21 mouse cellular contexts compared by ENCODE assay signal in genomic region chr5:143976726-143977431, GRCm38 (mm10). TPM values are rescaled to one million over a fixed set of nuclear protein-coding genes. Genes with fewer than 3 reads are reported as not detected.
DNase-seq lines count a peak whose midpoint lies in the region; ATAC-seq and TF ChIP-seq lines count a peak whose summit lies in the region.
"Had no signal": no experiment of that assay in that cellular context is flagged by ENCODE, and none has a peak within 500 bp of the region (broad histone marks: within the 10 kb centered on the region; RNA-seq: fewer than 3 reads in every experiment).

No protein-coding gene starts in this region.

- WGBS in stomach, embryonic 14.5 days, result 67% methylated on average over 16 of the region's 16 CpGs
- 65% methylated on average over 16 of the region's 16 CpGs for WGBS in stomach, postnatal 0 days
- 64% methylated on average over 16 of the region's 16 CpGs for WGBS in intestine, embryonic 15.5 days

- H3K4me2 ChIP-seq in stomach, embryonic 14.5 days (replicated peaks; ENCODE audit: low read depth, low read length), result no peak overlapping the region
- H3K4me2 ChIP-seq in stomach, postnatal 0 days (replicated peaks; ENCODE audit: low read depth), result no peak overlapping the region
- H3K4me2 ChIP-seq in intestine, embryonic 15.5 days (replicated peaks), result no peak overlapping the region
- H3K4me2 ChIP-seq: midbrain, embryonic 13.5 days had no signal

- H3K9me3 ChIP-seq in stomach, embryonic 14.5 days (ENCODE audit: control insufficient read depth, low read depth, low read length), result no peaks in the 10 kb centered on the region
- H3K9me3 ChIP-seq in stomach, postnatal 0 days (ENCODE audit: control insufficient read depth, low read length), result no peaks in the 10 kb centered on the region
- no peaks in the 10 kb centered on the region for H3K9me3 ChIP-seq in intestine, embryonic 15.5 days
- H3K9me3 ChIP-seq: midbrain, embryonic 13.5 days had no signal

- no peak for DNase-seq in stomach, postnatal 0 days (ENCODE audit: low spot score)
- DNase-seq in left cerebral cortex, postnatal 4 days, result no peak
- no peak for DNase-seq in gastrocnemius, postnatal 4 days (ENCODE audit: low spot score in 2 of 2)
- DNase-seq in adrenal gland, postnatal 36 days, result no peak
- no peak for DNase-seq in T-cell, adult 2 months (ENCODE audit: low spot score)
- DNase-seq: cerebellum, postnatal 10 days; heart, adult 18-20 months; heart, postnatal 36 days; kidney, adult 11 months; kidney, postnatal 36 days; thymus, adult 2 months had no signal

- TF ChIP-seq EP300 in stomach, postnatal 0 days (optimal IDR thresholded peaks at IDR 0.05), result no peak

- H3K9ac ChIP-seq in stomach, embryonic 14.5 days (replicated peaks; ENCODE audit: low read depth, low read length), result no peak overlapping the region
- no peak overlapping the region for H3K9ac ChIP-seq in stomach, postnatal 0 days (ENCODE audit: low read length)
- H3K9ac ChIP-seq in intestine, embryonic 15.5 days, result no peak overlapping the region
- H3K9ac ChIP-seq: midbrain, embryonic 13.5 days had no signal

- H3K4me1 ChIP-seq in stomach, embryonic 14.5 days (ENCODE audit: control insufficient read depth, insufficient read depth, low read length), result no peaks in the 10 kb centered on the region
- H3K4me1 ChIP-seq in stomach, postnatal 0 days (replicated peaks; ENCODE audit: control insufficient read depth, insufficient read depth), result no peaks in the 10 kb centered on the region
- 0 out of 2 replicates have a peak, but pooled peaks cover 3% of the 10 kb centered on the region for H3K4me1 ChIP-seq in intestine, embryonic 15.5 days (replicated peaks)

- TF ChIP-seq CTCF in stomach, postnatal 0 days (IDR thresholded peaks at IDR 0.05; ENCODE audit: low read depth), result no peak

- no peak overlapping the region for H3K4me3 ChIP-seq in stomach, embryonic 14.5 days (ENCODE audit: low read depth, low read length)
- H3K4me3 ChIP-seq in stomach, postnatal 0 days (ENCODE audit: low read depth, low read length), result no peak overlapping the region
- no peak overlapping the region for H3K4me3 ChIP-seq in intestine, embryonic 15.5 days (replicated peaks)
- H3K4me3 ChIP-seq: midbrain, embryonic 13.5 days had no signal

- no peak overlapping the region for H3K27ac ChIP-seq in stomach, embryonic 14.5 days (ENCODE audit: low read length)
- no peak overlapping the region for H3K27ac ChIP-seq in stomach, postnatal 0 days (replicated peaks)
- H3K27ac ChIP-seq in intestine, embryonic 15.5 days, result no peak overlapping the region
- H3K27ac ChIP-seq: midbrain, embryonic 13.5 days had no signal

- peak; percentile 51; the same call in 1 of the 2 replicates for ATAC-seq in stomach, embryonic 14.5 days (ENCODE audit: insufficient number of reproducible peaks, insufficient read depth, low FRiP score, low read depth)
- ATAC-seq in stomach, postnatal 0 days (ENCODE audit: low FRiP score, low TSS enrichment), result no peak
- ATAC-seq in intestine, embryonic 15.5 days, result peak; percentile 31; the same call in 1 of the 2 replicates
- ATAC-seq in megakaryocyte, adult 5-6 weeks (ENCODE audit: poor library complexity, severe bottlenecking), result 0 out of 2 replicates have a peak, but pooled peaks have one; percentile 18
- ATAC-seq: lung, postnatal 0 days; midbrain, embryonic 13.5 days; Patski had no signal

- no peaks in the 10 kb centered on the region for H3K27me3 ChIP-seq in stomach, embryonic 14.5 days (ENCODE audit: control insufficient read depth, insufficient read depth, low read length)
- no peaks in the 10 kb centered on the region for H3K27me3 ChIP-seq in stomach, postnatal 0 days (ENCODE audit: control insufficient read depth, insufficient read depth, low read length)
- H3K27me3 ChIP-seq in intestine, embryonic 15.5 days (replicated peaks), result no peaks in the 10 kb centered on the region
- H3K27me3 ChIP-seq: midbrain, embryonic 13.5 days; Patski had no signal

- intact Hi-C loops in left cerebral cortex, postnatal 4 days (cut with DNase I), result no loop called here

- no peaks in the 10 kb centered on the region for H3K36me3 ChIP-seq in stomach, embryonic 14.5 days (ENCODE audit: control insufficient read depth, insufficient read depth, low read length)
- H3K36me3 ChIP-seq in stomach, postnatal 0 days (ENCODE audit: control insufficient read depth, insufficient read depth, low read length), result no peaks in the 10 kb centered on the region
- no peaks in the 10 kb centered on the region for H3K36me3 ChIP-seq in intestine, embryonic 15.5 days
- H3K36me3 ChIP-seq: midbrain, embryonic 13.5 days had no signal

RNA-seq across cellular contexts. Expression of gene Ccz1, which starts 37.8 kb away (rescaled TPM):
- 78.0 and 80.7 TPM in 2 replicates for polyA plus RNA-seq in stomach, embryonic 14.5 days (2014; fragmentation: Nextera tagmentation; extraction: Ambion mirVana)
- polyA plus RNA-seq in stomach, postnatal 0 days (2015; fragmentation: Nextera tagmentation; extraction: Ambion mirVana), result 57.1 and 59.6 TPM in 2 replicates
- 69.0 and 75.7 TPM in 2 replicates for polyA plus RNA-seq in intestine, embryonic 15.5 days (2015; fragmentation: Nextera tagmentation; extraction: Ambion mirVana)
- total RNA-seq in megakaryocyte, adult 5-6 weeks (2015), result 79.6 and 85.3 TPM in 2 replicates
- 98.3 and 103 TPM in 2 replicates for total RNA-seq in megakaryocyte, adult 5-6 weeks (2017)
- total RNA-seq in left cerebral cortex, postnatal 4 days (2021), result 10 to 100 TPM; 60.2 to 67.6 TPM
- total RNA-seq in gastrocnemius, postnatal 4 days (2021), result 10 to 100 TPM; 40.8 to 43.7 TPM
- 10 to 100 TPM; 54.1 to 62.9 TPM for total RNA-seq in adrenal gland, postnatal 36 days (2021)

RNA-seq across cellular contexts. Expression of gene Rsph10b, which starts 44.0 kb away (rescaled TPM):
- 0.60 and 1.4 TPM in 2 replicates for polyA plus RNA-seq in stomach, embryonic 14.5 days (2014; fragmentation: Nextera tagmentation; extraction: Ambion mirVana)
- polyA plus RNA-seq in stomach, postnatal 0 days (2015; fragmentation: Nextera tagmentation; extraction: Ambion mirVana), result 0.19 and 0.27 TPM in 2 replicates
- 0.20 and 0.39 TPM in 2 replicates for polyA plus RNA-seq in intestine, embryonic 15.5 days (2015; fragmentation: Nextera tagmentation; extraction: Ambion mirVana)
- 0.46 TPM in 1 of 2 replicates, not detected in the other for total RNA-seq in megakaryocyte, adult 5-6 weeks (2015)
- total RNA-seq in megakaryocyte, adult 5-6 weeks (2017), result 0.33 TPM in 1 of 2 replicates, not detected in the other
- 1 to 10 TPM; 4.7 to 6.0 TPM for total RNA-seq in left cerebral cortex, postnatal 4 days (2021)
- total RNA-seq in gastrocnemius, postnatal 4 days (2021), result 1 to 10 TPM; 2.5 to 2.7 TPM
- 1 to 10 TPM; 1.8 to 8.8 TPM for total RNA-seq in adrenal gland, postnatal 36 days (2021)

RNA-seq across cellular contexts. Expression of gene Gm42421, which starts 48.9 kb away (rescaled TPM):
- polyA plus RNA-seq in stomach, embryonic 14.5 days (2014; fragmentation: Nextera tagmentation; extraction: Ambion mirVana), result 0.65 TPM in 1 of 2 replicates, not detected in the other
- 0.28 TPM in 1 of 2 replicates, not detected in the other for polyA plus RNA-seq in stomach, postnatal 0 days (2015; fragmentation: Nextera tagmentation; extraction: Ambion mirVana)
- polyA plus RNA-seq in intestine, embryonic 15.5 days (2015; fragmentation: Nextera tagmentation; extraction: Ambion mirVana), result 0.68 TPM in 1 of 2 replicates, not detected in the other
- total RNA-seq in megakaryocyte, adult 5-6 weeks (2015), result not detected in 2 replicates
- 0.84 TPM in 1 of 2 replicates, not detected in the other for total RNA-seq in megakaryocyte, adult 5-6 weeks (2017)
- total RNA-seq in left cerebral cortex, postnatal 4 days (2021), result 1 to 10 TPM; 1.9 to 2.1 TPM
- not detected for total RNA-seq in gastrocnemius, postnatal 4 days (2021)
- total RNA-seq in adrenal gland, postnatal 36 days (2021), result under 1 TPM in 1 of 2 experiments, not detected in 1; 0.46 TPM
- total RNA-seq: adrenal gland, adult 18-20 months; heart, adult 18-20 months; heart, postnatal 36 days had no signal
- polyA plus RNA-seq: lung, postnatal 0 days had no signal

RNA-seq across cellular contexts. Expression of gene Ocm, which starts 49.6 kb away (rescaled TPM):
- 0.55 TPM in 1 of 2 replicates, not detected in the other for polyA plus RNA-seq in stomach, embryonic 14.5 days (2014; fragmentation: Nextera tagmentation; extraction: Ambion mirVana)
- 0.16 and 0.23 TPM in 2 replicates for polyA plus RNA-seq in stomach, postnatal 0 days (2015; fragmentation: Nextera tagmentation; extraction: Ambion mirVana)
- polyA plus RNA-seq in intestine, embryonic 15.5 days (2015; fragmentation: Nextera tagmentation; extraction: Ambion mirVana), result not detected in 2 replicates
- total RNA-seq in megakaryocyte, adult 5-6 weeks (2015), result 0.36 TPM in 1 of 2 replicates, not detected in the other
- total RNA-seq in megakaryocyte, adult 5-6 weeks (2017), result not detected in 2 replicates
- total RNA-seq in left cerebral cortex, postnatal 4 days (2021), result under 1 TPM in 1 of 2 experiments, not detected in 1; 0.93 TPM
- total RNA-seq in gastrocnemius, postnatal 4 days (2021), result not detected
- not detected for total RNA-seq in adrenal gland, postnatal 36 days (2021)
- total RNA-seq: adrenal gland, adult 18-20 months; heart, adult 18-20 months; heart, postnatal 36 days; layer of hippocampus, postnatal 14 days had no signal
- polyA plus RNA-seq: limb, embryonic 11.5 days; midbrain, embryonic 13.5 days; neural tube, embryonic 11.5 days; Patski; thymus, adult 2 months had no signal
